Mouse (Mus musculus) bone marrow macrophage, adult 2 months (primary cell): Measurements from ENCODE around the gene Rps12.

Source experiments
- CTCF ChIP-seq: IDR thresholded peaks from 2 replicates; pipeline ENCODE4 v1.5.1; 2012; ENCODE audit warnings: low read depth, mild to moderate bottlenecking, low read length, moderate library complexity
- POLR2A ChIP-seq: IDR thresholded peaks from 2 replicates; pipeline ENCODE4 v1.6.1; 2012; ENCODE audit warnings: mild to moderate bottlenecking, low read depth, low read length, borderline replicate concordance

DNA sequence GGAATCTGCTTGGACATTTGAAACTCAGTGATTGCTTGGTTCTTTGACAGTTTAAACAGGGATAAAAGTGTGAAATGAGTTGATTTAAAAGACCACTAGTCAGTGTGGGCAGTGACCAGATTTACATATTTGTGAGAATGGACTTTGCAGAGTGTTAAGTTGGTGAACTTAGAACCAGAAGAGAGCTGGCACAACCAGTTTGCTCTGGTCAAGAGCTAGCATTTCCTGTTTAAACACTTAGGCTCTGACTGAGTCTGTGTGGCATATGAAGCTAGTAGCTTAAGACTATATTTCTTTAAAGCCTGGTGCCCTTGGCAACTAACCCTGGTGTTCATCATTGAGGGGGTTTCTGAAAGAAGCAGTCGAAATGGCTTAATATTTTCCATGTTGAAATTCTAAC, 11.1 kb upstream of the Rps12 start:
- TF ChIP-seq CTCF (no peak), POLR2A (no peak)
